Mouse (Mus musculus) retina, adult 2 months (tissue): Measurements from ENCODE around the gene Cib1.
A peak's percentile ranks its signal among the peaks of the same experiment; 100 is the strongest.

Source experiments
- DNase-seq: peaks from one replicate; pipeline ENCODE4 v3.0.0-alpha.2; 2012; ENCODE audit warnings: low read depth, low spot score

Gene Cib1

DNA sequence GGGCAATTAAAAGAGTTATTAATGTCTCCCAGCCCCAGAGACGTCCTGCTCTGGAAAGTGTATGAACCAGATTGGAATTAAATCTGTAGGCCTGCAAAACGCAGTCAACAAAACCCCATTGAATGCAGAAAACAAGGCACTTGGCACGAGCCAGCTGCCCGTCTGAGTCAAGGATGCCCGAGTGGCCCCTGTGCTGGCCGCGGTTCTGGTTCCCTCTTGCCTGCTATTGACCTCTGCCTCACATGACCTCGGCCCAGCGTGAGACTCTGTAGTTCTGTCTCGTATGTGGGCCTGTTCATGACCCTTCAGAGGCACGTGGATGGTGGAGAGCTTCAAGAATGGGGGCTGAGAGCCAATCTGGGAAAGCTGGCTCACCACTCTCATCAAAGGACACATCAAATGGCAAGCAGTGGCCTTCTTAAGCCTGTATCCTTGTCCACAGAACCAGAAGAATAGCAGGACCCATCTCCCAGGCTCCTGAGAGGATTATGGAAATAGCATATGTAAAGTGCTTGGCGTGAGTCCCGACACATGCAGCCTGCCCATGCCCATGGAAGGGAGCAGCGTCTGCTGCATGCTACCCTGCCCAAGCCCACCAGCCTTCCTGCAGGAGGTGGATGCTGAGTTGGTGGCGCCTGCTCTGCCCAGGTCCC lies 30.6 kb downstream of the Cib1 start:
- DNase-seq, result no peak

DNA sequence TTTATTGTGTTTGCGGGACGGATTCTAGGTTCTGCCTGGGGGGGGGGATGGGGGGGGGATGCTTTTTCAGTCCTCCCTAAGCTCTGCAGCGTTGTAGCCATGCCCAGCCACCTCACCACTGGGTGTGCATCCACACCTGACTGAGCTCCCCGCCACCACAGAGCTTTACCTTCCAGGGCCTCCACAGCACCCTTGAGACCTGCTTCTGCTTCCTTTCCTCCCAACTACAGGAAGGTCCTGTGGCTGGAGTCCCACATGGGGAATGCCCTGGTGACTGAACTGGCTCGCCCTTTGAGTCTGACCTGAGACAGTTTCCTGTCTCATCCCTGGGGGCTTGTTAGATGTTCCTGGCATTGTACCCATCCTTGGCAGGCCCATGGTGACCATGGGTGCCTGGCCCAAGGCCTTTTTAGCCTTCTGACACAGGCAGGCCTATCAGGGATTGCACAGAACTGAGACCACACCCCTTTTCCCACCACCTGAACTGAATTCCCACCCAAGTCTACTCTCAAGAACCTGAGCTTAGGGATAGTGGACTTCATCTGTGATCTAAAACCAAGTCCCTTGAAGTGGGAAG lies 31.6 kb downstream of the Cib1 start:
- no peak for DNase-seq

DNA sequence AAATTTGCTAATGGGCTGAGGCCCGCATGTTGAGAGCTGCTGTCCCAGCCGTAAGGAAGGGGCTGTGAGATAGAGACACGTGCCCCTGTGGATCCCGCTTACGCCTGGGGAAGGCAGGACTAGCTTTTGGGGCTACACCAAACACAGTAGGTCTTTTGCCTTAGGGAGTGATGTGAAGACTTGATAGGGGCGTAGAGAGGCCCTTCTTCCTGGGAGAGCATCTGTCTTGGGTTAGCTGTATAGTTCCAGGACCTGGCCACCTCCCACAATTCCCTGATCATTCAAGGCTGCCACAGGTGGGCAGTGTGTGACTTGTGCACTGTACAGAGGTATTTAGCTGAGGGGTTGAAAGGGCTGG lies 32.0 kb downstream of the Cib1 start:
- no peak for DNase-seq

DNA sequence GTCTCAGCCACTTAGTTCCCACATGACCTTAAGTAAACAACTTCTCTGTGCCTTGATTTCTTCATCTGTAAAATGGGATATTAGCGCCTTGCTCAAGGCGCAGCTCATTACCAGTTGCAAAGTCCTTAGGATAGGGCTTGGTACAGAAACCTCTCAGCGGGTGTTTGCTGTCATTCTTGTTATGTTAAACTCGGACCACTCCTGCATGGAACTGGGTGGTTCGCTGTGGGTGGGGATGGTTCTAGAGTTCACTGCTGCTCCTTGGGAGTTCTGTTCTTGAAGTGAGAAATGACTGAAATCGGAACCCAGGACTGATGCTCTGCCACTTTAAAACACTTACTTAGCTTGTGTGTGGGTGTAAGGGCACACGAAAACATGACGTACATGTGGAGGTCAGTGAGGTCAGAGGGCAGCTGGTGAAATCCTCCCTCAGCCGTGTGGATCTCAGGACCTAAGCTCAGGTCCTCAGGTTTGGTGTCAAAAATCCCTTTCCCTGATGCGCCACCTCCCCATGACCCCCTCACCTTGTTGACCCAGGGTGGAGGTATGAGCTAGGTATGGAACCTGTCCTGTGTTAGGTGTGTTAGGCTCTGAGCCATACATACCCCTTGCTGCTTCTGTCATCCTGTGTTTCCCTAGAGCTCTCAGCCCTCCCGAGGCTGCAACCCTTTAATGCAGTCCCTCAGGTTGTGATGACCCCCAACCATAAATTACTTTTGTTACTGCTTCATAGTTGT lies 32.6 kb downstream of the Cib1 start:
- no peak for DNase-seq

DNA sequence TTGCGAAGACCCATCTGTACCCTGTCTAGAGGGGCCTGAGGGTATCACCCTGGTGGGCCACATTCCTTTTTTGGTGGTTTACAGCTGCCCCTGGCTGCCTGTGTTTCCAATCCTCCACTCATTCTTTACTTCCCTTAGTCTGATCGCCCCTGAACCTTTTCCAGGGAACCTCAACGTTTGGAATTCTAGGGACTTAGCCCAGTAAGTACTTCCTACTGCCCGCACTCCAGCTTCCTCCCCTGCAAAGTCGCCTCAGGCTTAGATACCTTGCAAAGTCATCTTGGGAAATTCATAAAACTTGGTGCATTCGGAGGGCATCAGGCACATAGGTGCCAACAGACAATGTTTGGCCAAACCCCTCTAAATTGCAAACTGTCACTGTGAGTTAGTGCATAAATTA lies 33.3 kb downstream of the Cib1 start:
- no peak for DNase-seq

DNA sequence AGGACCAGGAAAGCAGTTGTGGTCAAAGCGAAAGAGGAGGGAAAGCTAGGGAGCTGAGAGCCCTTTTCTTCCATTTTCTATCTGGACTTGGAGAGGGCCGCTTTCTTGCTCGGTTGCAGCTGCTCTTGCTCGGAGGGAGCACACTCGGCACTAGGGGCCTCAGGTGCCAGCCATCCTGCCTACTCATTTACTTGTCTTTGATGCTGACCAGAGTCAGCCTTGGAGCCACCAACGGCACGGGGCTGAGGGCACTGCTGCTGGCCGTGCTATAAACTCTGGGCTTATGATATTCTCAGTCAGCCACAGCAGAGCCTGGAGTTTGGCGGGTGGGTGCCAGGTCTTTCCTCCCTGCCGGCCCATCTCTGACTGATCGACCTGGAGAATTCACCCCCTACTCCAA lies 33.8 kb downstream of the Cib1 start:
- no peak for DNase-seq

DNA sequence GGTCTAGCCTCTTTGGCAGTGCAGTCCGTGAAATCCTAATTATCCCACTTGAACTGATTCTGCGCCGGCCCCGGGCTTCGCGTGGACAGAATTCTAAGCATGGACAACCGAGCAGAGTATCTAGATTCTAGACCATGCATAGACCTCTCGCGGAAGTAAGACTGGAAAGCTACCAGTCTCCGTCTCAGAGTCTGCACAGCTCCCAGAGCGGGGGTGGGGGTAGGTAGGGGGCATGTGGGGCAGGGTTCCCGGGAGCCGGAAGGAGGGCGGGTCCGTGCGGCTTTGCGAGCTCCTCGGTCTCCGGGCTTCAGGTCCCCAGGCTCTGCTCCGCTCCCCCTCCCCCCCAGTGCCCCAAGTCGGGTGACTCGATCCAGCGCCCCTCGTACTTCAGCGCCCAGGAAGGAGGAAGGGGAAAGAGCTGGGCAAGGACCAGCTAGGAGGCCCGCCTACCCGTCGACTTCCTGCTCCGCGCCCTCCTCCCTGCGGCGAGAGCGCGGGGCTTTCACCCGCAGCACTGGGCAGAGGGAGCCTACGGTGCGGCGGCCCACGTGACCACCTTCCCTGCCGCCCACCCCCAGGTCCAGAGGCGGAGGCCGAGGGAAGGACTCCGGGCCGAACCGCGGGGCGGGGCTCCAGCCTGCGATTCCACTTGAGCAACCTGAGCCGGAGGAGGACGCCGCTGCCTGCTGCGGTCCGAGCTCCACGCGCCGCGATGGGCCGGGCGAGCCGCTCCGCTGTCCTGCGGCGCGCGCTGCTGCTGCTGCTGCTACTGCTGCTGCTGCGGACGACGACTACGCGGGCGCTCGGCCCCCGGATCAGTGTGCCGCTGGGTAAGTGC lies 34.5 kb downstream of the Cib1 start:
- no peak for DNase-seq

DNA sequence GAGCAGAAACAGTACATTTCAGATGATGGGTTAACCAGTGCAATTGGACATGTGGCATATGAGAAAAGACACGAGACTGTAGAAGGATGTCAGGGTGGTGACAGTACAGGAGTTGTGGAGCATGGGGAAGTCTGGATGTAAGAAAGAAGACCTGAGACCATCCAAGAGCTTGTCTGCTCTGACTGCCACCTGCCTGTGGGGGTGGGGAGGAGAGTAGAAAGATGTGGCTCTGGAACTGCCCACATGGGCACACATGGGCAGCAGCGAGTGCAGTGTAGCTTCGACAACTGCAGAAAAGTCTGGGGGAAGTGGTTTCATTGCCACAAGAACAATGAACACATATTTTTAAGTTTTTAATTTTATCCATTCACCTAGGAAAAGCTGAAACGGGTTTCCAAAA lies 35.2 kb downstream of the Cib1 start:
- DNase-seq, result no peak

DNA sequence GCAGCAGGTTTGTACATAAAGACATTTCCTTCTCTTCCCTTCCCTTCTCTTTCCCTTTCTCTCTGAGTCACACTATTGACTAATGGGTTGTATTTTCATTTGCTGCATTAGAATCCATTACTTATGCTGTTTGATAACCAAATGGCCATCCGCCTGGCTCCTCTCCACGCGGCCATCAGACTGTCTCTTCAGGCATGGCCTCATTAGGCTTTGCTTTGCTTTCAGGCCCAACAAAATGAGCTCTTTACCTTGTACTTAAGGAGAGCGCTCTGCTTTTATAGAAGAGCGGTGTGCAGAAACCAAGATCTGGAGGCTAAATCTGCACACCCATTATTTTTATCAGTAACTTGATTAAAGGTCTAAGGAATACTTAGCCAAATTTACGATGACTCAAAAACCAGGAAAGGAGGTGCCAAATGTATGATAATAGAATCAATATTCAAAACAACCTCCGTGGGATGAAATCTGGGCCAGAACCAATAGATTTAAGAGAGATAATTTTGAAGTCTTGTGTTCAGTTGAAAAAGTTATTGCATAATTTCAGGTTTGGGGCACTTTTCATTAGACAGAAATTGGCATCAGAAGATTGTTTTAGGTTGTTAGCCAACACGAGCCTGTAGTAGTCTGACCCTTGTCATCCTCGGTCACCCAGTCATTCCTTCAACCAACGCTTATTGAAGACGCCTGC lies 36.9 kb downstream of the Cib1 start:
- no peak for DNase-seq

DNA sequence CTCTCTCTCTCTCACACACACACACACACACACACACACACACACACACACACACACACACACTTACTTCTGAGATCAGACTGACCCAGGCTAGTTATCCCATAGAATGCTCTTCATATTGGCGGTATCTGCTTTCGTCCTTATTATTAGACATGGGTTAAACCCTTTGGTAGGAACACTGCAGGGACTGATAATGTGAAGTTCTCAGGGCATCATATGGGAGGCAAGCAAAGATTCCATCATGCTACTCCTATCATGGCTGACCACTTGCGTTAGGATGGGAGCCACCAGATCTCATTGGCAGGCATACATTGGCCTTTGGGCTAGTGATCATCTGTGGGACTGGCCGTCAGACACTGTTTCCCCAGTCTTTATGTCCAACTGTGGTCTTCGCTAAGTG lies 37.5 kb downstream of the Cib1 start:
- no peak for DNase-seq

DNA sequence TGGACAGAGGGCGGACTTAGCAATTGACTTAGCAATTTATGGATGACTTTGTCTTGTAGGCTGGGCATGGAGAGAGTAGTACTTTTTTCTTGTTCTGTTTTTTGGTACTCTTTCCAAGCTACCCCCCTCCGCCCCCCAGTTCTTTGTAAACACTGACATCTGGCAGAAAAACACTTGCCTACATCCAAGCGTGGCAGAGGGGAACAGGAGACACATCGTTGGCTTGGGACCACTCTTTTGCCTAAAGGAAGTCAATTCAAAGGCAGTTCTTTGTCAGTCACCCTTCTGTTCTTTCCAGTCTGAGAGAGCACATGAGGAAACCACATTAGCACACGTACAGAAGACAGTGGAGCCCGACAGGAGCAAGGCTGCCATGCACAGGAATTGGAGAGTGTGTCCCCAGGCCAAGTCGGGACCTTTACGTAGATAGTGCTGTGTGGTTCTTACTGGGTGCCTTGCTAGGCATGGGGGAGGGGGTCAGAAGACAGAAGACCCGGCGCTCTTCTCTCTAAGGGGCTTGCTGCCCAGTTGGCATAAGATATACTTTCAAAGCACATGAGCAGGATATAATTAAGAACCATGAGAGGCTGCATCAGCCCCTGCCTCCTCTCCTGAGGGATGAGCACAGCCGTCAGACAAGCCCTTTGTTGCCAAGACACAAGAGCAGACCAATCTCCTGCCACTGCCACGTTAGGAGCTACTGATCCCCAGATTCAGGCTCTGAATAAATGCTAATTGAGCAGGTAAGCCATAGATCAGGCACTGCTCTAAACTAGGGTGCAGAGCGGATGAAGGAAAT lies 38.5 kb downstream of the Cib1 start:
- DNase-seq, result no peak

DNA sequence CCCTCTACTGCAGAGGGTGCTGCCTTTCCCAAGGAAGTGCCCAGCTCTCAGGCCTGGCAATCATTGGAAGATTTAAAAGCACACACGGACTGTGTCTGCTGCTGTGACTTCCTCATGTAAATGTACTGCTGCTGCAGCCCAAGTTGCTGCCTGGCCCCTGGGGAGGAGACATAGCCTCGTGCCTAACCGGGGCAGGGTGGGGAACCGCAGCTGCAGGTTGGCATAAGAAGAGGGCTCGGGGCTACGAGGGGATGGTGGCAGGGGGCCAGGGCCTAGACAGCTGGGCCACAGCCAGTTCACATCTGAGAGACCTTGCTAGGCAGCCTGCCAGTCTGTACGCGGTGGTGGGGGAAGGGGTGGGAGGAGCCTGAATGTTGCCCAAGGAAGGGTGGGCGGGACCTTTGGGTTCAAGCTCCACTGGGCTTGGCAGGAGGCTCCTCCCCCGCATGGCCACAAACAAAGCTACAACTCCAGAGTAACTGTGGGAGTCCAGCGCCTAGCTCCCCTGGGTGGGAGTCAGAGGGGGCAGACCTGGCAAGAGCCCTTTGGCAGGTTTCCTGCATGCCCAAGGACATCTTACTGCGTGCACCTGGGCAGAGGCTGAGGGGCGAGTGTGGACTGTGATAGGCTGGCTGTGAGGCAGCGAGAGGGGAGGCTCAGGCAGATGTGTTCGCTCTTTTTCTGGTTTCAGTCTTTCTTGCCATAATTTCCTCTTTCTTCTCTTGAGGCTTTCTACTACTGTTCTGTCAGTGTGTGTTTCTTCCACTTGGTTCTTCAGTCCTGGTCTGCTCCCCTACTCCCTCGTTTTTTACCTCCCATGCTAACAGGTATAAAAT lies 40.2 kb downstream of the Cib1 start:
- DNase-seq, result no peak

DNA sequence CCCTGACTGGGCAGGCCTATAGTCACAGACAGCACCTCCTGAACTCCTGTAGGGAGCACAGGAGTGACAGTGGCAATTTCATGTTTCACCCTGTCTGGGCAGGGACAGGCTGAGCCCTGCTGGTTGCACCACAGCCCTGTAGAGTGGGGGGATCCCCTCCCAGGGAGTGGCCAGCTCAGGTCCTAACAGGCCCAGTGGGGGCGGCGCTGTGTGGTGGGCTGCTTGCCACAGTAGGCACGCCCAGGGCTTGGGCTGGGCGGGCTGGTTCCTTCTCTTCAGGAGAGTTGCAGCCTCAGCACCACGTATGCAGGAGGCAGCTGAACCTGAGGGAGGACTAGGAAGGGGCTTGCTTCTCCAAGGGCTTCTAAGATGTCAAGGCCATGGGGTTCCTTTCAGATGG lies 41.2 kb downstream of the Cib1 start:
- DNase-seq, result no peak

DNA sequence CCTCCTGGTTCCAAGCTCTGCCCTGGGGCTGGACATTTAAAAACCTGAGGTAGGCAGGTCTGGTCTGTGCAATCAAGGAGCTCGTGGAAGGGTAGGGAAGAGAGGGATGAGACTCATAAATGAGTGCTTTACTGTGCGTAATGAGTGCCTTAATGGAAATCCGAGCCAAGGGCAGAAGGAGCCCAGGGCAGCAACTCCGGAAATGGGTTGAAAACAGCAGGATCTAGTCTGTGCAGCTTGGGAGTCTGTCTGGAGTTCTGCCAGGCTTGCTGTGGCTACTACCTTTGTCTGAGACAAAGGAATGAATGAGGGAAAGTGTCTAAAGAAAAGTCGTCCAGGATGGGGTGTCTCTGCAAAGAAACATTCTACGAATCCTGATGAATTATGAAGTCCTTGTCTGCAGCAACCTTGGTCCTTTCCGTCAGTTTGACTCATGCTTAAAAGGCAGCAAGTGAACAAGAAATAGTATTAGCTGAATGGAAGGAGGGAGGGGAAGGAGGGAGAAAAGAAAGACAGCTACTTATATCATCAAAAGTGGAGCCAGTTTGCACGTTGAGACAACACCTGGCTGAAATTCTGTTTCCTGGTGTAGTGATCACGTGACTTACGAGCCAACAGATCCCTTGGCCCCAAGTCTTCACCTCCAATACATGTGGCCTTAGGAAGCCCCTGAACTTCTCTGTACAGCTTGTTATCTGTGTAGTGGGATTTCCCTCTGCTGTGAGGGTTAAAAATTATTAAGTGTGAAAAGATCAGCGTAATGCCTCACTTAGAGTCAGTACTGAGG lies 43.3 kb downstream of the Cib1 start:
- no peak for DNase-seq

DNA sequence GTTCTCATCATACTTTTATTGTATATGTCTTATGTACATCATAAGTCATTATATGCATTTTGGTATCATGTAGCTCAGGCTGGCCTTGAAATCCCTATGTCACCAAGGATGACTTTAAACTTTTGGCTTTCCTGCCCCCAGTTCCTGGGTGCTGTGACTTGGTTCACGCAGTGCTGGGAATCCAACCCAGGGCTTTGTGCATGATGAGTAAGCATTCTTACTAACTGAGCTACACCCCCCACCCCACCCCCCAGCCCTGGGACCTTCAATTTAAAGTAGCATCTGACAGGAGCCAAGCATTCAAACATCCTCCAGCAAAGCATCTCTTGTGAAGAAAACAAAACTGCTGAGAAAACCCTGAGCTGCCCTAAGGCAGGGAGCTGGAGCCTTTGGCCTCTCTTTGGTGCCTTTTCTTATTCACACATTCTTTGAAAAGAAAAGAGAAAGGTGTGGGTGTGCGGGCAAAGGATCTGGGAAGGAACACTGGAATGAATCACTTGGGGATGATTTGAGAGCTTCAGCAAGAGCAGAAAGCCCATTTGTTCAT lies 44.0 kb downstream of the Cib1 start:
- DNase-seq, result no peak

DNA sequence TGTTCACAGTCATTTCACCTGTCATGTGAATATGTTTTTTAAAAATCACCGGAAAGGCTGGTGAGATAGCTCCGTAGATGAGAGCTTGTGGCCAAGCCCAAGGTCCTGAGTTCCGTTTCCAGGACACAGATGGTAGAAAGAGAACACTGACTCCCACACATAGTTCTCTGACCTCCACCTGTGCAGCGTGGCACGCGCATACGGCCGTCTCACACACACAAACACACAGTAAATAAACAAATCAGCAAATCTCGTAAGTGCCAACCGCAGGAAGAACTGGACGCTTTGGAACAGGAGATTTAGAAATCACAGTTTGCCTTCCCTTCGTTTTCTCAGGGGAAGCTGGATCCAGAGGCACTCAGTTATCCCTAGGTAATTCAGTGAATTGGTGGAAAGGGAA lies 45.1 kb downstream of the Cib1 start:
- DNase-seq, result no peak

DNA sequence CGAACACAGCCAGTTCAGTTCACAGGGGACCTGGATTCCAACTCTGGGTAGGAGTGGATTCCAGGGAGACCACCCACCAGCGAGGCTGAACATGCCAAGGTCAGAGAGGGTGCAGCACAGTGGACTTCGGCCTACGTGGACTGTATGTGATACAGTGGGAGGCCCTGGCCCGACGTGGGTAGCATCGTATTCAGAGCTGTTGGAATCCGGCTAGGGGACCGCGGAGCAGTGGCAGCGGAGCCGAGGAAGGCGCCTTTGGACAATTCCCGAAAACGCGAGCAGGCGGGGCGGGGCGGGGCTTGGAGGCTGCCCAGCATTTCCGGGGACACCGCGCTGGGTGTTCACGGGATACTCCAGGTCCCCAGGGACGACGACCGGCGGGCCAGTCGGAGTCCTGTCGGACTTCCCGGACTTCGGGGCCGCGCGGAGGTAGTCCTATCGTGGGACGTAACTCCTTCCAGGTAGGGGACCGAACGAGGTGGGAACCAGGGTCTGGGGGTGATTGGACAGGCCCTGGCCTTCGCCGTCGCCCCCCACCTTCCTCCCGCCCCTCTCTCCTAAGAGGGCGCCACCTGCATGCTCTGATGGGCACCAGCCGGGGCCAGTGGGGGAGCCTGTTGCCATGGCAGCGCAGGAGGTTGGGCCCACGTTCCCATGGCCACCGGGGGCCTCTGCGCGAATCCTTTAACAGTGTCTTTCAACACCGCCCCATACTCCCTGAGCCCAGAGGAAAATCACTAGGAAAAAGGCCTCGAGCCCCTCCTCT lies 45.9 kb downstream of the Cib1 start, which contains the start of gene Sema4b:
Gene Sema4b (plus strand): TSS at position 311 of the 766 bp plus-strand sequence.
- DNase-seq, result peak; percentile 61

DNA sequence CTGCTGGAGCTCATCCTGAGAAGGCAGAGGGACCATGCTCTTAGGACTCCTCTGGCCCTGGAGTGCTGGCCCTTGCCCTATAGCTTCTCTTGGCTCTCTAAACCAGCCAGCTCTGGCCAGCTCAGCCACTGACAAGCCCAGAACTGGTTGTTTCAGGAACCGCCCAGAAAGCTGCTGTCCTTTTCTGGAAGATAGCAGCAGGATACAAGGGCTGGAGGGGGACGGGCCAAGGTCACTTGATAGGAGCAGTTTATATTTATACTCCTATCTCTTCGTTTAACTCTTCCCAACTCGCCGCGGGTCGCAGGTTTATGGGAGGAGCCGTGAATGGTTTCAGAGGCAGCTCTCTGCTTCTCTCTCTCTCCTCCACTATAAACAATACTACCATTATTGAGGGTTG lies 46.6 kb downstream of the Cib1 start:
- no peak for DNase-seq
